Mouse (Mus musculus) hindbrain, embryonic 15.5 days (tissue): ENCODE measurements around the gene Ccnl1. TPM values are rescaled to one million over a fixed set of nuclear protein-coding genes. Genes with fewer than 3 reads are reported as not detected.

Experiments
- ATAC-seq: fragments of 200-750 bp; cut with Nextera tagmentation; 2 replicates; pipeline ENCODE4 v1.8.0; 2017; ENCODE audit warnings: low read depth, moderate number of reproducible peaks, moderate TSS enrichment; ENCODE audit not compliant: low FRiP score
- H3K27ac ChIP-seq: fragments of 300-500 bp; sonication (generic); replicated peaks from 2 replicates; pipeline ENCODE4 v1.5.1; 2015; ENCODE audit warnings: mild to moderate bottlenecking, inconsistent platforms
- H3K27me3 ChIP-seq: fragments of 300-500 bp; sonication (generic); 2 replicates; pipeline ENCODE4 v1.6.1; 2015; ENCODE audit warnings: control low read depth, inconsistent platforms
- H3K36me3 ChIP-seq: fragments of 300-500 bp; sonication (generic); 2 replicates; pipeline ENCODE4 v1.6.1; 2015; ENCODE audit warnings: control low read depth, inconsistent platforms
- H3K4me1 ChIP-seq: fragments of 300-500 bp; sonication (generic); replicated peaks from 2 replicates; pipeline ENCODE4 v1.6.1; 2015; ENCODE audit warnings: control low read depth, inconsistent platforms
- H3K4me2 ChIP-seq: fragments of 300-500 bp; sonication (generic); 2 replicates; pipeline ENCODE4 v1.6.1; 2015; ENCODE audit warnings: moderate library complexity, mild to moderate bottlenecking, inconsistent platforms
- H3K4me3 ChIP-seq: fragments of 300-500 bp; sonication (generic); 2 replicates; pipeline ENCODE4 v1.5.1; 2015; ENCODE audit warnings: mild to moderate bottlenecking, inconsistent platforms
- H3K9ac ChIP-seq: fragments of 300-500 bp; sonication (generic); 2 replicates; pipeline ENCODE4 v1.6.1; 2015; ENCODE audit warnings: inconsistent platforms
- H3K9me3 ChIP-seq: fragments of 300-500 bp; sonication (generic); 2 replicates; pipeline ENCODE4 v1.6.1; 2016; ENCODE audit warnings: control low read depth, inconsistent platforms
- WGBS: fragments of 180-500 bp; shearing (Covaris S2); methylation state at CpG from one replicate; pipeline ENCODE4 v1.1.7; 2015; 5-methylcytosine and 5-hydroxymethylcytosine counted together
- polyA plus RNA-seq: library from polyadenylated mRNA; unstranded; fragments of >200 nt; fragmentation: Nextera tagmentation; extraction: Ambion mirVana; gene quantifications from 2 replicates; pipeline ENCODE4 v1.2.1, GENCODE M21; 2015

The Ccnl1 gene
- polyA plus RNA-seq, 1 experiment from 2014 or later = 63.6 TPM

- H3K9ac ChIP-seq = no peak overlapping the region
- H3K27ac ChIP-seq = no peak overlapping the region
- H3K36me3 ChIP-seq = no peaks in the 10 kb centered on the region
- H3K4me1 ChIP-seq = no peaks in the 10 kb centered on the region
- no peak for ATAC-seq
- H3K4me3 ChIP-seq = no peak overlapping the region
- WGBS = 65% methylated on average over 11 of the region's 11 CpGs
- no peak overlapping the region for H3K4me2 ChIP-seq
- H3K9me3 ChIP-seq = no peaks in the 10 kb centered on the region
- H3K27me3 ChIP-seq = no peaks in the 10 kb centered on the region
These were observed 45.8 kb downstream of the Ccnl1 start for GRCm38 (mm10) chr3:65912217-65912616.

GRCm38 (mm10) chr3:65911265-65911664 lies 46.8 kb downstream of the Ccnl1 start:
- Histone ChIP-seq H3K27ac (no peak overlapping the region), H3K9me3 (no peaks in the 10 kb centered on the region), H3K4me3 (no peak overlapping the region), H3K36me3 (no peaks in the 10 kb centered on the region), H3K9ac (no peak overlapping the region), H3K4me1 (no peaks in the 10 kb centered on the region), H3K27me3 (no peaks in the 10 kb centered on the region), H3K4me2 (no peak overlapping the region)
- WGBS = 95% methylated on average over 3 of the region's 3 CpGs
- no peak for ATAC-seq

- Histone ChIP-seq H3K4me2 (no peak overlapping the region), H3K9me3 (no peaks in the 10 kb centered on the region), H3K27ac (no peak overlapping the region), H3K9ac (no peak overlapping the region), H3K4me3 (no peak overlapping the region), H3K36me3 (no peaks in the 10 kb centered on the region), H3K27me3 (no peaks in the 10 kb centered on the region), H3K4me1 (no peaks in the 10 kb centered on the region)
- 93% methylated on average over 2 of the region's 2 CpGs for WGBS
- no peak for ATAC-seq
These were observed 48.6 kb downstream of the Ccnl1 start for GRCm38 (mm10) chr3:65909454-65909853.

- H3K9me3 ChIP-seq = no peaks in the 10 kb centered on the region
- no peaks in the 10 kb centered on the region for H3K36me3 ChIP-seq
- H3K27me3 ChIP-seq = no peaks in the 10 kb centered on the region
- H3K9ac ChIP-seq = no peak overlapping the region
- H3K27ac ChIP-seq = no peak overlapping the region
- no peak for ATAC-seq
- WGBS = 97% methylated on average over 4 of the region's 4 CpGs
- no peak overlapping the region for H3K4me2 ChIP-seq
- no peak overlapping the region for H3K4me3 ChIP-seq
- H3K4me1 ChIP-seq = no peaks in the 10 kb centered on the region
These were observed 50.5 kb downstream of the Ccnl1 start for GRCm38 (mm10) chr3:65907536-65907935.

GRCm38 (mm10) chr3:65905281-65906169 lies 52.5 kb downstream of the Ccnl1 start:
- H3K4me2 ChIP-seq = no peak overlapping the region
- no peak overlapping the region for H3K4me3 ChIP-seq
- H3K4me1 ChIP-seq = no peaks in the 10 kb centered on the region
- WGBS = 38% methylated on average over 7 of the region's 7 CpGs
- no peaks in the 10 kb centered on the region for H3K27me3 ChIP-seq
- no peaks in the 10 kb centered on the region for H3K9me3 ChIP-seq
- no peak overlapping the region for H3K9ac ChIP-seq
- no peaks in the 10 kb centered on the region for H3K36me3 ChIP-seq
- peak overlapping the region; percentile 8; the same call in 1 of the 2 replicates for H3K27ac ChIP-seq
- ATAC-seq = no peak

GRCm38 (mm10) chr3:65904711-65905110 lies 53.3 kb downstream of the Ccnl1 start:
- H3K4me2 ChIP-seq = no peak overlapping the region
- no peaks in the 10 kb centered on the region for H3K4me1 ChIP-seq
- no peaks in the 10 kb centered on the region for H3K27me3 ChIP-seq
- H3K36me3 ChIP-seq = no peaks in the 10 kb centered on the region
- ATAC-seq = no peak
- no peaks in the 10 kb centered on the region for H3K9me3 ChIP-seq
- no peak overlapping the region for H3K4me3 ChIP-seq
- WGBS = 44% methylated on average over 6 of the region's 6 CpGs
- H3K9ac ChIP-seq = no peak overlapping the region
- no peak overlapping the region for H3K27ac ChIP-seq

GRCm38 (mm10) chr3:65904106-65904505 lies 53.9 kb downstream of the Ccnl1 start:
- H3K27ac ChIP-seq = no peak overlapping the region
- no peak overlapping the region for H3K4me2 ChIP-seq
- H3K4me1 ChIP-seq = no peaks in the 10 kb centered on the region
- no peaks in the 10 kb centered on the region for H3K27me3 ChIP-seq
- H3K36me3 ChIP-seq = no peaks in the 10 kb centered on the region
- ATAC-seq = no peak
- 61% methylated on average over 4 of the region's 4 CpGs for WGBS
- H3K4me3 ChIP-seq = no peak overlapping the region
- H3K9ac ChIP-seq = no peak overlapping the region
- no peaks in the 10 kb centered on the region for H3K9me3 ChIP-seq

- no peaks in the 10 kb centered on the region for H3K27me3 ChIP-seq
- H3K4me1 ChIP-seq = no peaks in the 10 kb centered on the region
- H3K27ac ChIP-seq = no peak overlapping the region
- H3K9ac ChIP-seq = no peak overlapping the region
- 44% methylated on average over 8 of the region's 8 CpGs for WGBS
- H3K4me2 ChIP-seq = no peak overlapping the region
- no peak for ATAC-seq
- H3K36me3 ChIP-seq = no peaks in the 10 kb centered on the region
- no peaks in the 10 kb centered on the region for H3K9me3 ChIP-seq
- no peak overlapping the region for H3K4me3 ChIP-seq
These were observed 59.3 kb downstream of the Ccnl1 start for GRCm38 (mm10) chr3:65898598-65899278.

GRCm38 (mm10) chr3:65897233-65897993 lies 60.6 kb downstream of the Ccnl1 start:
- ATAC-seq = no peak

More at GRCm38 (mm10) chr3:65897233-65897993, 60.6 kb downstream of the Ccnl1 start:
- Histone ChIP-seq H3K4me3 (no peak overlapping the region), H3K9ac (no peak overlapping the region), H3K27me3 (no peaks in the 10 kb centered on the region), H3K36me3 (no peaks in the 10 kb centered on the region), H3K9me3 (no peaks in the 10 kb centered on the region), H3K27ac (no peak overlapping the region), H3K4me2 (no peak overlapping the region), H3K4me1 (no peaks in the 10 kb centered on the region)
- 81% methylated on average over 3 of the region's 3 CpGs for WGBS
